Mouse (Mus musculus): ENCODE results near the gene Relb.

The Relb gene

GRCm38 (mm10) chr7:19579751-19580150 is 49.5 kb downstream of the Relb start:
- DNase-seq (ENCODE audit: low spot score), result no peak

DNA sequence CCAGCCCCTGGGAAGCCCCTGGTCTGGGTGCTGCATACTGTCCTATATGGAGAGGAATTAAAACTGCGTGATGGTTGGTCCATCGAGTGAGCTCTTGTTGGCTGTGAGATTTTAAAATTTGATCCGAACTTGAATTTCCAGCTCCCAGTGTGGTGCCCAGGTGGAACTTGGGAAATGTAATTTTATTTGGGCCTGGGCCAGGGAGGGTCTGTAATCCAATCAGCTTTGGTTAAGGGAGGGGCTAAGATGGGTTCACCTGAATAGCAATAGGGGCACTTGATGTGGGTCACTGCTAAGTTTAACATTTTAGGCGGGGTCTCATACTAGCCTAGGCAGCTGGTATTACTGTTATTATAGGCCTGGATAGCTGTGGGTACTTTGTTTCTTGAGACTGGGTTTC is 50.8 kb downstream of the Relb start:
- no peak for DNase-seq (ENCODE audit: low spot score)

- no peak for DNase-seq (ENCODE audit: low spot score)
These were observed 51.3 kb downstream of the Relb start for GRCm38 (mm10) chr7:19577877-19578414.

- DNase-seq (ENCODE audit: low spot score), result peak; percentile 57
These were observed 51.9 kb downstream of the Relb start, which contains the start of the genes Zfp296 and Gemin7 for GRCm38 (mm10) chr7:19577141-19577852. Zfp296 (plus strand) TSS chr7:19577287. Gemin7 (minus strand) TSS chr7:19577595.

DNA sequence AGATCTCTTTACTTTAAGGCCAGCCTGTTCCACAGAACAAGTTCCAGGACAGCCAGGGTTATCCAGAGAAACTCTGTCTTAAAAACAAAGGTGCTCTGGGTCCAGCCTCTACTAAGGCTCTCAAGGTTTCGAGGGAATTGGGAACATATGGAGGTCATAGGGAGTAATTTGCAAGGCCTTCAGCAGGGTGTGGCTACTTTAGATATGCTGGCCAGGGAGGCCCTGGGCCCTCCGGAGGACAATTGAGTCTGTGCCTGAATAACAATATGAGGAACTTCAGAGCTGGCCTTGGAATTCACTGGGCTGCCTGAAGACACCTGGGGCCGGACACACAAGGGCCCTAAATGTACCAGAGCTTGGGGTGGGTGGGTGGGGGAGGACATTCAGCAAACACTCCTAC is 53.7 kb downstream of the Relb start:
- DNase-seq (ENCODE audit: low spot score), result no peak

- DNase-seq (ENCODE audit: low spot score), result no peak
These were observed 55.5 kb downstream of the Relb start for GRCm38 (mm10) chr7:19573776-19574140.

- peak; percentile 88 for DNase-seq (ENCODE audit: low spot score)
These were observed 56.1 kb downstream of the Relb start for GRCm38 (mm10) chr7:19572926-19573775.

DNA sequence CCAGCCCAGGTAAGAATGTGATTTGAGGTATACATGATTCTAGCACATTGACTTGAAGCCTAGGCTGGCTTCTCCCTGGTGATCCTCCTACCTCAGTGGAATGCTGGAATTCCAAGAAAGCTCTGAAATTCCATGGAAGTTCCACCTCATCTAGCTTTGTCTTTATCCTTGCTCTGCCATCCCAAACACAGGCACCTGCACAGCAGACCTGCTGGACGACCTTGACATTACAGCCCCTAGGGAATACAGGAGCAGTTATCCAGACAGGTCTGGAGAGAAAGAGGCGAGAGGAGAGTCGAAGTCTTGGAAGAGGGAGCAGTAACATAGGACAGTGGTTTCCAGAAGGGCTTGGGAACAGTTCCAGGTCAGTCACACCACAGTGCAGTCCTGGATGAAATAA is 59.6 kb downstream of the Relb start:
- no peak for DNase-seq (ENCODE audit: low spot score)

DNA sequence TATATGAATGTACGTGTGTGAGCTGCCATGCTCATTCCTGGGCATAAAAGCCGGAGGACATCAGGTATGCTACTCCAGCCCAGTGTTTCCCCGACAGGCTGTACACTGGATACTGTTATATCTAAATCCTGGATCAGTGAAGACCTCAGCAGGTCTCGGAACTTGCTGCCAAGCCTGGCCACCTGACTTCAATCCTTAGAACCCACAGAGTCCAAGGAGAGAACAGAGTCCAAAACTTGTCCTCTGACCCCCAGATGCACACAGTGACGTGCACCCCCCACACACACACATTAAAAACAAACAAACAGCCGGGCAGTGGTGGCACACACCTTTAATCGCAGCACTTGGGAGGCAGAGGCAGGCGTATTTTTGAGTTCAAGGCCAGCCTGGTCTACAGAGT is 61.8 kb downstream of the Relb start:
- peak; percentile 56 for DNase-seq (ENCODE audit: low spot score)

GRCm38 (mm10) chr7:19565803-19566202 is 63.4 kb downstream of the Relb start:
- no peak for DNase-seq (ENCODE audit: low spot score)

GRCm38 (mm10) chr7:19564455-19564854 is 64.8 kb downstream of the Relb start:
- DNase-seq (ENCODE audit: low spot score), result no peak

GRCm38 (mm10) chr7:19563884-19564283 is 65.4 kb downstream of the Relb start:
- no peak for DNase-seq (ENCODE audit: low spot score)

DNA sequence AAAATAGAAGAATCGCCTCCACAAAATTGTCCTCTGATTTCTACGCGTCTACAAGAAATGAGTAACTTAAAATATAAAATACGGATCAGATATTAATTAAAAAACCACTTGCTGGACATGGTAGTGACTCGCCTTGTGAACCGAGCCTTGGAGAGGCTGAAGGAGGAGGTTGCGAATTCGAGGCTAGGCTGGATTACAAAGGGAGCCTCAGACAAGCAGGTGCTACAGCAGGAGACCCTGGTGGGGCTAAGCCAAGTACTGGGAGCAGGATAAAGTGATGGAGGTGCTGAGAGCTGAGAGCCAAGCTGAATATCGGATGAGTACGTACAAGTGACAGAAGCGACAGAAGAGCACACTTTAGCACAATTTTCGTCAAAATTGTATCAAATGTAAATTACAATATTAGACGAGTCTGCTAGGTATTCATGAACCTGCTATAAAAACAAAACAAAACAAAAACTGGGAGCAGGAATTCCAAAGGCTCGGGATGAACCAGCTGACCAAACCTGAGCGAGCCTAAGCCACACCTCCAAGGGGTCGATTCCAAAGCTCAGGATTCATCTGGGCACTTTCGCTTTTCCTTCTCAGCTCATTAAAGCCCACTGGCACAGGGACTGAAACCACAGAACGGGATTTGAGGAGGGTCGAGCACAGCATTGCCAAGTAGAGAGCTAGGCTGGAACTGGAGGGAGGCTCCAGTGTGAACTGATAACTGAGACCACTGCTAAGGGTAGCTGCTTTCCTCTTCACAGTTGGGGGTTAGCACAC is 66.4 kb downstream of the Relb start, which contains the start of gene Ppp1r37:
Gene Ppp1r37, minus strand, starts transcription at position 434 of the 768 bp plus-strand sequence.
- peak; percentile 43 for DNase-seq (ENCODE audit: low spot score)

DNA sequence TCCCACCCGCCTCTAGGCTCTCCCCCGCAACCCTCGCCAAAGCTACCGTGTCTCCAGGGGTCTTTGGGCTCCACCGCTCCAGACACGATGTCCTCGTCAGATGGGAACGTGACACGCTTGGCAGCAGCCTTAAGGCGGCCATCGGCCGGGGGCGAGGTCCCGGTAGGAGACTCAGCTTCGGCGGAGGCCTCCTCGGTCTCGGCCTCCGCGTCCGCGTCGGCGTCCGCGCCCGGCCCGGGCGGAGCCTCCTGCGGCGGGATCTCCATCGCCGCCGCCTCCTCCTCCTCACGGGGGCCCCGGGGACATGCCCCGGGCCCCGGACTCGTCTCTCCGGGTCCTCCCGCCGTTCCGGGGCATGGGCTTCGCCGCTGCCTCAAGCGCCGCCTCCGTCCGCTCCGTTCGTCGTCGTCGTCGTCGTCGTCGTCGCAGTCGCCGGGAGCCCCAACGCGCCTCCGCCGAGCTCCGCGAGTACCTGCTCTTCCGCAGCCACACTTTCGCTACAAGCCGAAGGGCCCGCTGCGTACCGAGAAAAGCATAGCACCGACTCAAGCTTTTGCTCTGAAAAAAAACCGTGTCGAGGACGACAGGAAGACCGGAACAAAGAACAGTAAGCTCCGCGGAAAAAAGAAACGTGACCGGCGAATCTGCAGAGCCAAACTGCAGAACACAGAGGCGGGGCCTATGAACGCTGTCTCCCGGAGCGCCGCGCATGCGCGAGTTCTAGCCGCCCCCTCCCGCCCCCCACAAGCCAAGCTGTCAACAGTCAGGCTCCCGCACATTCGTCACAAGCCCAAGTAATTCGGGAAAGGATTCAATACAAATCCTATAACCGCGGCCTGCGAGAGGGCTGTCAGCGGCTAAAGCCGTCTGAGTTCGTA is 67.2 kb downstream of the Relb start:
- peak; percentile 93 for DNase-seq (ENCODE audit: low spot score)

GRCm38 (mm10) chr7:19561431-19561764 is 67.8 kb downstream of the Relb start:
- DNase-seq (ENCODE audit: low spot score), result no peak

- DNase-seq (ENCODE audit: low spot score), result no peak
These were observed 68.6 kb downstream of the Relb start for GRCm38 (mm10) chr7:19560491-19561260.

- DNase-seq (ENCODE audit: low spot score), result no peak
These were observed 70.3 kb downstream of the Relb start for GRCm38 (mm10) chr7:19558965-19559364.

- DNase-seq (ENCODE audit: low spot score), result no peak
These were observed 71.0 kb downstream of the Relb start for GRCm38 (mm10) chr7:19557982-19558900.

DNA sequence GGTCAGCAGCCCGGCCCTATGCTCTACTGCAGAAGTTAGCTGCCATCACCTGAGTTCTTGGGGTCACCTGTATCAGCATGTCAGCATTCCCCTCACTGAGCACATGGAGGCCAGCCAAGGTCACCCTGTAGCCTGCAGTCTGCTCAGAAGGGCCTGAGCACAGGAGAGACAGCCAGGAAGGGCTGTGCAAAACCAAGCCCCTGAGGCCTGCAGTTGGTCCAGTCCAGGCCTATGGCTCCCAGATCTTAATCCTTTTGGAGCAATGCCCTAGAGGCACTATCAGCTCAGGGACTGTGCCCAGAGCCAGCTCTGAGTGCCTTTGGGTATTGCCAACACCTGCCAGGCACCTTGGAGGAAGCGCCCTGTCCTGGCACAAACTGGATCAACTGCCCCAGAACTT is 72.2 kb downstream of the Relb start:
- DNase-seq (ENCODE audit: low spot score), result no peak
